Mouse (Mus musculus) lung, postnatal 0 days (tissue): ENCODE results near the gene Mlx.

Experiments
- CTCF ChIP-seq: IDR thresholded peaks from 2 replicates; pipeline ENCODE4 v1.5.1; 2016; ENCODE audit warnings: antibody characterized with exemption, mild to moderate bottlenecking
- EP300 ChIP-seq: IDR thresholded peaks from 2 replicates; pipeline ENCODE4 v1.6.1; 2016; ENCODE audit warnings: antibody characterized with exemption, mild to moderate bottlenecking, control low read depth

- TF ChIP-seq CTCF (no peak), EP300 (no peak)
These were observed 41.3 kb upstream of the Mlx start for GRCm38 (mm10) chr11:101045826-101046225.
